Comparison of ENCODE assay signal across 9 mouse cellular contexts in genomic region chr11:102375196-102376173, GRCm38 (mm10). TPM values are rescaled to one million over a fixed set of nuclear protein-coding genes. Genes with fewer than 3 reads are reported as not detected.
DNase-seq lines count a peak whose midpoint lies in the region; ATAC-seq and TF ChIP-seq lines count a peak whose summit lies in the region.
"Had no signal": no experiment of that assay in that cellular context is flagged by ENCODE, and none has a peak within 500 bp of the region (broad histone marks: within the 10 kb centered on the region; RNA-seq: fewer than 3 reads in every experiment).

No protein-coding gene starts in this region.

- H3K4me2 ChIP-seq in intestine, embryonic 15.5 days (replicated peaks), result peak overlapping the region; percentile 58
- peak overlapping the region; percentile 87 for H3K4me2 ChIP-seq in liver, embryonic 16.5 days (ENCODE audit: low read depth, low read length)

- H3K4me1 ChIP-seq in intestine, embryonic 15.5 days (replicated peaks), result peaks cover 20% of the 10 kb centered on the region
- H3K4me1 ChIP-seq in liver, embryonic 16.5 days (ENCODE audit: control insufficient read depth, low read depth, low read length), result peaks cover 59% of the 10 kb centered on the region
- peaks cover 11% of the 10 kb centered on the region for H3K4me1 ChIP-seq in olfactory bulb, adult 2 months (ENCODE audit: control insufficient read depth, insufficient read depth, low read length)

- ATAC-seq in intestine, embryonic 15.5 days, result peak; percentile 91
- peak; percentile 89 for ATAC-seq in liver, embryonic 16.5 days (ENCODE audit: low read depth)

- TF ChIP-seq POLR2A in olfactory bulb, adult 2 months (IDR thresholded peaks at IDR 0.05; ENCODE audit: insufficient read depth, low read depth, low read length), result no peak

- H3K9ac ChIP-seq in intestine, embryonic 15.5 days, result peak overlapping the region; percentile 42
- H3K9ac ChIP-seq in liver, embryonic 16.5 days (ENCODE audit: low read depth, low read length), result peak overlapping the region; percentile 76

- 0 out of 2 replicates have a peak, but pooled peaks cover 4% of the 10 kb centered on the region for H3K9me3 ChIP-seq in intestine, embryonic 15.5 days
- H3K9me3 ChIP-seq in liver, embryonic 16.5 days (replicated peaks; ENCODE audit: control insufficient read depth, low read length), result no peaks in the 10 kb centered on the region; the same call in 1 of the 2 replicates

- H3K4me3 ChIP-seq in intestine, embryonic 15.5 days (replicated peaks), result peak overlapping the region; percentile 19
- peak overlapping the region; percentile 60 for H3K4me3 ChIP-seq in liver, embryonic 16.5 days (ENCODE audit: low read depth, low read length)
- no peak overlapping the region for H3K4me3 ChIP-seq in olfactory bulb, adult 2 months (ENCODE audit: insufficient read depth, low read depth, low read length)

- 4% methylated on average over 23 of the region's 23 CpGs for WGBS in intestine, embryonic 15.5 days
- WGBS in liver, embryonic 16.5 days (ENCODE audit: insufficient replicate concordance), result 3% methylated on average over 23 of the region's 23 CpGs
- 27% methylated on average over 23 of the region's 23 CpGs for WGBS in olfactory bulb, adult 2 months

- H3K27me3 ChIP-seq in intestine, embryonic 15.5 days (replicated peaks), result 0 out of 2 replicates have a peak, but pooled peaks cover 4% of the 10 kb centered on the region
- no peaks in the 10 kb centered on the region for H3K27me3 ChIP-seq in liver, embryonic 16.5 days (ENCODE audit: control insufficient read depth, insufficient read depth, low read depth, low read length)

- DNase-seq in adrenal gland, adult 2 months, result peak; percentile 93
- peak; percentile 54 to 56 for DNase-seq in cerebellum, postnatal 14 days
- peak; percentile 35 for DNase-seq in gastrocnemius, postnatal 25 days
- DNase-seq in frontal cortex, postnatal 14 days (ENCODE audit: low spot score in 2 of 2), result no peak
- DNase-seq in B cell, adult 2 months, result no peak

- no peaks in the 10 kb centered on the region for H3K36me3 ChIP-seq in intestine, embryonic 15.5 days
- H3K36me3 ChIP-seq in liver, embryonic 16.5 days (ENCODE audit: control insufficient read depth, insufficient read depth), result no peaks in the 10 kb centered on the region

- peak overlapping the region; percentile 87 for H3K27ac ChIP-seq in intestine, embryonic 15.5 days
- peak overlapping the region; percentile 97 for H3K27ac ChIP-seq in liver, embryonic 16.5 days (ENCODE audit: low read length)
- H3K27ac ChIP-seq in olfactory bulb, adult 2 months (ENCODE audit: insufficient read depth, low read depth, low read length), result no peak overlapping the region
- H3K27ac ChIP-seq: macrophage had no signal

- TF ChIP-seq CTCF in olfactory bulb, adult 2 months (IDR thresholded peaks at IDR 0.05; ENCODE audit: insufficient read depth, low read depth, low read length), result 0 out of 2 replicates have a peak, but pooled peaks have one; percentile 4

RNA-seq across cellular contexts. Expression of gene Slc4a1, which starts 9.5 kb away (rescaled TPM):
- under 1 TPM; 0.35 to 0.49 TPM for total RNA-seq in adrenal gland, adult 2 months (2021)
- polyA plus RNA-seq in adrenal gland, adult 2 months (2012; rRNA removed), result 0.02 TPM in 1 of 2 replicates, not detected in the other
- under 1 TPM; 0.08 to 0.56 TPM for total RNA-seq in gastrocnemius, postnatal 25 days (2021)
- 15.2 and 18.0 TPM in 2 replicates for polyA plus RNA-seq in intestine, embryonic 15.5 days (2015; fragmentation: Nextera tagmentation; extraction: Ambion mirVana)
- 1,073 and 1,144 TPM in 2 replicates for polyA plus RNA-seq in liver, embryonic 16.5 days (2015; fragmentation: Nextera tagmentation; extraction: Ambion mirVana)
- not detected in 2 replicates for polyA plus RNA-seq in olfactory bulb, adult 2 months (2012; ENCODE audit: insufficient read depth, insufficient read length, low replicate concordance, missing spikeins)
- polyA plus RNA-seq: macrophage had no signal

RNA-seq across cellular contexts. Expression of gene Rundc3a, which starts 17.7 kb away (rescaled TPM):
- total RNA-seq in adrenal gland, adult 2 months (2021), result 10 to 100 TPM; 36.8 to 51.7 TPM
- polyA plus RNA-seq in adrenal gland, adult 2 months (2012; rRNA removed), result 46.3 and 77.5 TPM in 2 replicates
- total RNA-seq in gastrocnemius, postnatal 25 days (2021), result under 1 TPM in 1 of 2 experiments, not detected in 1; 0.35 TPM
- 8.7 and 10.8 TPM in 2 replicates for polyA plus RNA-seq in intestine, embryonic 15.5 days (2015; fragmentation: Nextera tagmentation; extraction: Ambion mirVana)
- 2.1 and 2.2 TPM in 2 replicates for polyA plus RNA-seq in liver, embryonic 16.5 days (2015; fragmentation: Nextera tagmentation; extraction: Ambion mirVana)
- polyA plus RNA-seq in olfactory bulb, adult 2 months (2012; ENCODE audit: insufficient read depth, insufficient read length, low replicate concordance, missing spikeins), result not detected in 2 replicates

RNA-seq across cellular contexts. Expression of gene Slc25a39, which starts 32.3 kb away (rescaled TPM):
- 100 to 1,000 TPM; 504 to 683 TPM for total RNA-seq in adrenal gland, adult 2 months (2021)
- 1,025 and 1,107 TPM in 2 replicates for polyA plus RNA-seq in adrenal gland, adult 2 months (2012; rRNA removed)
- 10 to 100 TPM; 54.4 to 76.1 TPM for total RNA-seq in gastrocnemius, postnatal 25 days (2021)
- 305 and 329 TPM in 2 replicates for polyA plus RNA-seq in intestine, embryonic 15.5 days (2015; fragmentation: Nextera tagmentation; extraction: Ambion mirVana)
- polyA plus RNA-seq in liver, embryonic 16.5 days (2015; fragmentation: Nextera tagmentation; extraction: Ambion mirVana), result 454 and 500 TPM in 2 replicates
- not detected in 2 replicates for polyA plus RNA-seq in olfactory bulb, adult 2 months (2012; ENCODE audit: insufficient read depth, insufficient read length, low replicate concordance, missing spikeins)

RNA-seq across cellular contexts. Expression of gene Grn, which starts 54.6 kb away (rescaled TPM):
- total RNA-seq in adrenal gland, adult 2 months (2021), result 100 to 1,000 TPM; 165 to 211 TPM
- polyA plus RNA-seq in adrenal gland, adult 2 months (2012; rRNA removed), result 251 and 310 TPM in 2 replicates
- total RNA-seq in gastrocnemius, postnatal 25 days (2021), result 10 to 100 TPM; 28.7 to 35.2 TPM
- polyA plus RNA-seq in intestine, embryonic 15.5 days (2015; fragmentation: Nextera tagmentation; extraction: Ambion mirVana), result 156 and 171 TPM in 2 replicates
- polyA plus RNA-seq in liver, embryonic 16.5 days (2015; fragmentation: Nextera tagmentation; extraction: Ambion mirVana), result 103 and 118 TPM in 2 replicates
- polyA plus RNA-seq in olfactory bulb, adult 2 months (2012; ENCODE audit: insufficient read depth, insufficient read length, low replicate concordance, missing spikeins), result not detected in 2 replicates

RNA-seq across cellular contexts. Expression of gene Ubtf, which starts 55.9 kb away (rescaled TPM):
- total RNA-seq in adrenal gland, adult 2 months (2021), result 100 to 1,000 TPM in 1 of 2 experiments, 10 to 100 TPM in 1; 95.9 to 110 TPM
- polyA plus RNA-seq in adrenal gland, adult 2 months (2012; rRNA removed), result 24.2 and 25.4 TPM in 2 replicates
- 10 to 100 TPM; 36.6 to 37.8 TPM for total RNA-seq in gastrocnemius, postnatal 25 days (2021)
- 77.8 and 80.2 TPM in 2 replicates for polyA plus RNA-seq in intestine, embryonic 15.5 days (2015; fragmentation: Nextera tagmentation; extraction: Ambion mirVana)
- polyA plus RNA-seq in liver, embryonic 16.5 days (2015; fragmentation: Nextera tagmentation; extraction: Ambion mirVana), result 44.5 and 46.4 TPM in 2 replicates
- 213 TPM in 1 of 2 replicates, not detected in the other for polyA plus RNA-seq in olfactory bulb, adult 2 months (2012; ENCODE audit: insufficient read depth, insufficient read length, low replicate concordance, missing spikeins)

Comparison
In these comparisons a context has a peak if more than half of its experiments do, and no peak if none do; other contexts are left out.
1. DNase-seq: peak in adrenal gland, adult 2 months (single experiment), cerebellum, postnatal 14 days (2 of 2) and gastrocnemius, postnatal 25 days (single experiment); none in frontal cortex, postnatal 14 days (0 of 2) and B cell, adult 2 months (0 of 2).
2. RNA of gene Slc4a1, which starts 9.5 kb away (polyA plus RNA-seq): 1,073 to 1,144 TPM in liver, embryonic 16.5 days; 15.2 to 18.0 TPM in intestine, embryonic 15.5 days, 0.02 TPM in adrenal gland, adult 2 months and not detected in olfactory bulb, adult 2 months; every median in the first group is over 10 times any median in the second.
3. RNA of gene Slc25a39, which starts 32.3 kb away (polyA plus RNA-seq): 1,025 to 1,107 TPM in adrenal gland, adult 2 months, 454 to 500 TPM in liver, embryonic 16.5 days and 305 to 329 TPM in intestine, embryonic 15.5 days; not detected in olfactory bulb, adult 2 months; every median in the first group is over 100 times any median in the second.